Mouse (Mus musculus) testis, postnatal 14 days (tissue): ENCODE data around the gene Fam149a.

ENCODE experiments used
- DNase-seq: peaks from one replicate; pipeline ENCODE4 v3.0.0; 2021; ENCODE audit warnings: low spot score

The Fam149a gene

GRCm38 (mm10) chr8:45381963-45382347 is at the start of gene Fam149a:
Fam149a (minus strand) TSS chr8:45382291.
- no peak for DNase-seq

GRCm38 (mm10) chr8:45420151-45420550 is 38.1 kb upstream of the Fam149a start:
- DNase-seq, result no peak

- no peak for DNase-seq
These were observed 32.9 kb upstream of the Fam149a start for GRCm38 (mm10) chr8:45414965-45415364.

GRCm38 (mm10) chr8:45410882-45411281 is 28.8 kb upstream of the Fam149a start, which contains the start of gene Tlr3:
Tlr3 (minus strand) TSS chr8:45411080.
- DNase-seq, result peak; percentile 29

- DNase-seq, result peak; percentile 53
These were observed 28.2 kb upstream of the Fam149a start for GRCm38 (mm10) chr8:45410146-45410880.

- DNase-seq, result no peak
These were observed 27.6 kb upstream of the Fam149a start for GRCm38 (mm10) chr8:45409702-45410101.

- DNase-seq, result no peak
These were observed 1.2 kb upstream of the Fam149a start for GRCm38 (mm10) chr8:45383250-45383649.

GRCm38 (mm10) chr8:45381075-45381962 is 772 bp downstream of the Fam149a start:
- DNase-seq, result no peak

GRCm38 (mm10) chr8:45380598-45380997 is 1.5 kb downstream of the Fam149a start:
- DNase-seq, result no peak

- DNase-seq, result no peak
These were observed 8.0 kb downstream of the Fam149a start for GRCm38 (mm10) chr8:45374071-45374470.

- no peak for DNase-seq
These were observed 14.9 kb downstream of the Fam149a start for GRCm38 (mm10) chr8:45367154-45367553.

GRCm38 (mm10) chr8:45363220-45363619 is 18.9 kb downstream of the Fam149a start:
- no peak for DNase-seq

GRCm38 (mm10) chr8:45362323-45362722 is 19.8 kb downstream of the Fam149a start:
- no peak for DNase-seq

- no peak for DNase-seq
These were observed 22.9 kb downstream of the Fam149a start for GRCm38 (mm10) chr8:45359091-45359605.

- DNase-seq, result no peak
These were observed 23.8 kb downstream of the Fam149a start for GRCm38 (mm10) chr8:45358132-45358918.

GRCm38 (mm10) chr8:45355809-45356208 is 26.3 kb downstream of the Fam149a start:
- DNase-seq, result no peak

GRCm38 (mm10) chr8:45345031-45345430 is 37.1 kb downstream of the Fam149a start:
- peak; percentile 43 for DNase-seq

GRCm38 (mm10) chr8:45344298-45344697 is 37.8 kb downstream of the Fam149a start:
- DNase-seq, result no peak

GRCm38 (mm10) chr8:45341630-45342628 is 40.2 kb downstream of the Fam149a start:
- no peak for DNase-seq

- no peak for DNase-seq
These were observed 48.6 kb downstream of the Fam149a start for GRCm38 (mm10) chr8:45333493-45333892.
